Mouse (Mus musculus) adrenal gland, adult 8-10 months (tissue): ENCODE results near the gene Psme1. TPM values are rescaled to one million over a fixed set of nuclear protein-coding genes. Genes with fewer than 3 reads are reported as not detected.

Experiments used
- DNase-seq: peaks from one replicate; pipeline ENCODE4 v3.0.0; 2022
- total RNA-seq, 4 experiments: library from RNA; stranded (reverse); gene quantifications; 2 replicates each; pipeline ENCODE4 v1.2.4; 2022

Psme1 gene
- total RNA-seq = 100 to 1,000 TPM; 253 to 384 (median 292) TPM

- peak; percentile 85 for DNase-seq
These were observed at the start of gene Psme1 for GRCm38 (mm10) chr14:55577871-55578667. Psme1 (plus strand) TSS chr14:55578123.

GRCm38 (mm10) chr14:55536116-55536745 lies 41.7 kb upstream of the Psme1 start:
- DNase-seq = no peak

- DNase-seq = peak; percentile 93
These were observed 37.7 kb upstream of the Psme1 start, which contains the start of gene Pck2 for GRCm38 (mm10) chr14:55540067-55540786. Pck2 (plus strand) TSS chr14:55540266.

GRCm38 (mm10) chr14:55540787-55541321 lies 37.1 kb upstream of the Psme1 start:
- peak; percentile 71 for DNase-seq

GRCm38 (mm10) chr14:55542268-55542667 lies 35.7 kb upstream of the Psme1 start:
- DNase-seq = no peak

GRCm38 (mm10) chr14:55544334-55544733 lies 33.6 kb upstream of the Psme1 start:
- DNase-seq = no peak

GRCm38 (mm10) chr14:55550191-55550590 lies 27.7 kb upstream of the Psme1 start:
- DNase-seq = no peak

GRCm38 (mm10) chr14:55551347-55551746 lies 26.6 kb upstream of the Psme1 start:
- DNase-seq = no peak

GRCm38 (mm10) chr14:55551794-55552193 lies 26.1 kb upstream of the Psme1 start:
- no peak for DNase-seq

- DNase-seq = no peak
These were observed 23.3 kb upstream of the Psme1 start for GRCm38 (mm10) chr14:55554635-55555034.

- DNase-seq = no peak
These were observed 22.1 kb upstream of the Psme1 start for GRCm38 (mm10) chr14:55555788-55556187.

GRCm38 (mm10) chr14:55557003-55557402 lies 20.9 kb upstream of the Psme1 start:
- DNase-seq = peak; percentile 66

GRCm38 (mm10) chr14:55557587-55557986 lies 20.3 kb upstream of the Psme1 start:
- no peak for DNase-seq

- DNase-seq = no peak
These were observed 19.0 kb upstream of the Psme1 start for GRCm38 (mm10) chr14:55558740-55559448.

- DNase-seq = peak; percentile 93
These were observed 18.1 kb upstream of the Psme1 start, which contains the start of gene Dcaf11 for GRCm38 (mm10) chr14:55559799-55560201. Dcaf11 (plus strand) TSS chr14:55560006.

GRCm38 (mm10) chr14:55560202-55561073 lies 17.5 kb upstream of the Psme1 start, which contains the start of gene A730061H03Rik:
A730061H03Rik (minus strand) TSS chr14:55560406.
- peak; percentile 99 for DNase-seq

- no peak for DNase-seq
These were observed 16.1 kb upstream of the Psme1 start for GRCm38 (mm10) chr14:55561860-55562259.

GRCm38 (mm10) chr14:55563249-55563648 lies 14.7 kb upstream of the Psme1 start:
- no peak for DNase-seq

GRCm38 (mm10) chr14:55565748-55566147 lies 12.2 kb upstream of the Psme1 start:
- no peak for DNase-seq

- DNase-seq = no peak
These were observed 10.4 kb upstream of the Psme1 start for GRCm38 (mm10) chr14:55567496-55567895.

- DNase-seq = no peak
These were observed 7.3 kb upstream of the Psme1 start for GRCm38 (mm10) chr14:55570588-55570987.
